Mouse (Mus musculus) mammary gland, adult 2 months (tissue): ENCODE data around the gene Gm10413. TPM values are rescaled to one million over a fixed set of nuclear protein-coding genes. Genes with fewer than 3 reads are reported as not detected.

Source experiments
- polyA plus RNA-seq: library from polyadenylated mRNA; depleted of rRNA; stranded (reverse); fragments of >200 nt; gene quantifications from 2 replicates; pipeline ENCODE4 v1.2.3, GENCODE M21; 2012; ENCODE audit warnings: low replicate concordance; rRNA removed

The Gm10413 gene
- not detected in 2 replicates for polyA plus RNA-seq

GRCm38 (mm10) chr14:3394793-3395192 lies at the start of gene Gm10413:
Gm10413 (plus strand) TSS chr14:3395093.

GRCm38 (mm10) chr14:3412314-3412713 lies 17.4 kb downstream of the Gm10413 start, which contains the start of gene Gm10409:
Gm10409 (plus strand) TSS chr14:3412614.

GRCm38 (mm10) chr14:3427803-3428202 lies 32.9 kb downstream of the Gm10413 start, which contains the start of gene Gm3005:
Gm3005 (plus strand) TSS chr14:3428103.

GRCm38 (mm10) chr14:3449079-3449478 lies 54.2 kb downstream of the Gm10413 start, which contains the start of gene Gm10408:
Gm10408 (plus strand) TSS chr14:3449379.

Other genes with a start within 250 kb of the Gm10413 start
- gene Gm5795, start 206.8 kb upstream of the Gm10413 start, polyA plus RNA-seq = not detected in 2 replicates
- gene D830030K20Rik, start 186.6 kb upstream of the Gm10413 start, polyA plus RNA-seq = 0.53 TPM in 1 of 2 replicates, not detected in the other
- not detected in 2 replicates for gene Gm2956, start 62.5 kb upstream of the Gm10413 start, polyA plus RNA-seq
- gene Gm10409, start 17.5 kb downstream of the Gm10413 start, polyA plus RNA-seq = 0.08 TPM in 1 of 2 replicates, not detected in the other
- 0.75 TPM in 1 of 2 replicates, not detected in the other for gene Gm3005, start 33.0 kb downstream of the Gm10413 start, polyA plus RNA-seq
- not detected in 2 replicates for gene Gm10408, start 54.3 kb downstream of the Gm10413 start, polyA plus RNA-seq
- gene Gm3012, start 239.4 kb downstream of the Gm10413 start, polyA plus RNA-seq = not detected in 2 replicates